Comparison of ENCODE assay signal across 11 mouse cellular contexts in genomic region chr17:46595336-46595735, GRCm38 (mm10). TPM values are rescaled to one million over a fixed set of nuclear protein-coding genes. Genes with fewer than 3 reads are reported as not detected.
A peak's percentile ranks its signal among the peaks of the same experiment; 100 is the strongest.
DNase-seq lines count a peak whose midpoint lies in the region; ATAC-seq lines count a peak whose summit lies in the region.
"Had no signal": no experiment of that assay in that cellular context is flagged by ENCODE, and none has a peak within 500 bp of the region (broad histone marks: within the 10 kb centered on the region; RNA-seq: fewer than 3 reads in every experiment).

No protein-coding gene starts in this region.

- peaks cover 6% of the 10 kb centered on the region for H3K36me3 ChIP-seq in hindbrain, embryonic 13.5 days
- 0 out of 2 replicates have a peak, but pooled peaks cover 4% of the 10 kb centered on the region for H3K36me3 ChIP-seq in hindbrain, embryonic 16.5 days (ENCODE audit: control insufficient read depth, insufficient read depth, low read length)
- peaks cover 53% of the 10 kb centered on the region for H3K36me3 ChIP-seq in limb, embryonic 10.5 days

- no peak for ATAC-seq in hindbrain, embryonic 13.5 days (ENCODE audit: low FRiP score)
- no peak; the same call in 1 of the 2 replicates for ATAC-seq in hindbrain, embryonic 16.5 days

- no peak overlapping the region for H3K9ac ChIP-seq in hindbrain, embryonic 13.5 days
- no peak overlapping the region for H3K9ac ChIP-seq in hindbrain, embryonic 16.5 days (ENCODE audit: low read depth, low read length)

- H3K4me1 ChIP-seq in hindbrain, embryonic 13.5 days (replicated peaks): peaks cover 17% of the 10 kb centered on the region
- peaks cover 4% of the 10 kb centered on the region for H3K4me1 ChIP-seq in hindbrain, embryonic 16.5 days (ENCODE audit: control insufficient read depth, insufficient read depth, low read depth, low read length)
- peaks cover 15% of the 10 kb centered on the region for H3K4me1 ChIP-seq in limb, embryonic 10.5 days

- no peak overlapping the region for H3K4me2 ChIP-seq in hindbrain, embryonic 13.5 days
- no peak overlapping the region for H3K4me2 ChIP-seq in hindbrain, embryonic 16.5 days (ENCODE audit: low read length)

- H3K27me3 ChIP-seq in hindbrain, embryonic 13.5 days: no peaks in the 10 kb centered on the region
- H3K27me3 ChIP-seq in hindbrain, embryonic 16.5 days (replicated peaks; ENCODE audit: control insufficient read depth, insufficient read depth, low read length): no peaks in the 10 kb centered on the region
- no peaks in the 10 kb centered on the region for H3K27me3 ChIP-seq in limb, embryonic 10.5 days (ENCODE audit: low read depth, poor library complexity, severe bottlenecking)

- H3K27ac ChIP-seq in hindbrain, embryonic 13.5 days: peak overlapping the region; percentile 58; the same call in 1 of the 2 replicates
- H3K27ac ChIP-seq in hindbrain, embryonic 16.5 days (ENCODE audit: low read depth, low read length): no peak overlapping the region
- peak overlapping the region; percentile 70 for H3K27ac ChIP-seq in limb, embryonic 10.5 days

- H3K4me3 ChIP-seq in hindbrain, embryonic 13.5 days: no peak overlapping the region
- no peak overlapping the region for H3K4me3 ChIP-seq in hindbrain, embryonic 16.5 days (ENCODE audit: low read length)
- 0 out of 2 replicates have a peak overlapping the region, but pooled peaks have one; percentile 0 for H3K4me3 ChIP-seq in limb, embryonic 10.5 days

- 79% methylated on average over 6 of the region's 6 CpGs for WGBS in hindbrain, embryonic 13.5 days
- 78% methylated on average over 6 of the region's 6 CpGs for WGBS in hindbrain, embryonic 16.5 days
- WGBS in limb, embryonic 10.5 days: 83% methylated on average over 6 of the region's 6 CpGs

- DNase-seq in right cerebral cortex, adult 2 months (ENCODE audit: low spot score in 2 of 2): peak; percentile 26 to 36
- no peak for DNase-seq in right cerebral cortex, postnatal 25 days
- DNase-seq in limb, embryonic 10.5 days (ENCODE audit: low spot score): no peak
- DNase-seq in telencephalon, adult 2 months (ENCODE audit: low read depth, low spot score): peak; percentile 38
- no peak for DNase-seq in ovary, postnatal 36 days (ENCODE audit: low spot score)
- DNase-seq in B cell, adult 2 months: no peak
- DNase-seq: kidney, postnatal 36 days; liver; lung, postnatal 4 days had no signal

- H3K9me3 ChIP-seq in hindbrain, embryonic 13.5 days: no peaks in the 10 kb centered on the region
- H3K9me3 ChIP-seq in hindbrain, embryonic 16.5 days (ENCODE audit: control insufficient read depth, low read length): no peaks in the 10 kb centered on the region
- no peaks in the 10 kb centered on the region for H3K9me3 ChIP-seq in limb, embryonic 10.5 days (replicated peaks)

RNA-seq across cellular contexts. Expression of gene Ptk7, which starts 34.0 kb away (rescaled TPM):
- 39.9 and 40.7 TPM in 2 replicates for polyA plus RNA-seq in hindbrain, embryonic 13.5 days (2015; fragmentation: Nextera tagmentation; extraction: Ambion mirVana)
- 25.9 and 36.1 TPM in 2 replicates for polyA plus RNA-seq in hindbrain, embryonic 16.5 days (2015; fragmentation: Nextera tagmentation; extraction: Ambion mirVana)
- polyA plus RNA-seq in limb, embryonic 10.5 days (2016; fragmentation: Nextera tagmentation; extraction: Ambion mirVana): 102 and 142 TPM in 2 replicates

RNA-seq across cellular contexts. Expression of gene Srf, which starts 39.4 kb away (rescaled TPM):
- 4.6 and 4.8 TPM in 2 replicates for polyA plus RNA-seq in hindbrain, embryonic 13.5 days (2015; fragmentation: Nextera tagmentation; extraction: Ambion mirVana)
- 3.5 and 3.6 TPM in 2 replicates for polyA plus RNA-seq in hindbrain, embryonic 16.5 days (2015; fragmentation: Nextera tagmentation; extraction: Ambion mirVana)
- polyA plus RNA-seq in limb, embryonic 10.5 days (2016; fragmentation: Nextera tagmentation; extraction: Ambion mirVana): 8.3 and 9.0 TPM in 2 replicates

RNA-seq across cellular contexts. Expression of gene Cul9, which starts 49.1 kb away (rescaled TPM):
- polyA plus RNA-seq in hindbrain, embryonic 13.5 days (2015; fragmentation: Nextera tagmentation; extraction: Ambion mirVana): 17.1 and 21.6 TPM in 2 replicates
- 19.7 and 25.1 TPM in 2 replicates for polyA plus RNA-seq in hindbrain, embryonic 16.5 days (2015; fragmentation: Nextera tagmentation; extraction: Ambion mirVana)
- polyA plus RNA-seq in limb, embryonic 10.5 days (2016; fragmentation: Nextera tagmentation; extraction: Ambion mirVana): 2.4 and 5.6 TPM in 2 replicates

RNA-seq across cellular contexts. Expression of gene Klc4, which starts 50.5 kb away (rescaled TPM):
- polyA plus RNA-seq in hindbrain, embryonic 13.5 days (2015; fragmentation: Nextera tagmentation; extraction: Ambion mirVana): 45.1 and 45.9 TPM in 2 replicates
- polyA plus RNA-seq in hindbrain, embryonic 16.5 days (2015; fragmentation: Nextera tagmentation; extraction: Ambion mirVana): 32.3 and 34.1 TPM in 2 replicates
- polyA plus RNA-seq in limb, embryonic 10.5 days (2016; fragmentation: Nextera tagmentation; extraction: Ambion mirVana): 23.6 and 28.8 TPM in 2 replicates

RNA-seq across cellular contexts. Expression of gene Mrpl2, which starts 50.7 kb away (rescaled TPM):
- polyA plus RNA-seq in hindbrain, embryonic 13.5 days (2015; fragmentation: Nextera tagmentation; extraction: Ambion mirVana): 73.5 and 75.6 TPM in 2 replicates
- 64.5 and 73.7 TPM in 2 replicates for polyA plus RNA-seq in hindbrain, embryonic 16.5 days (2015; fragmentation: Nextera tagmentation; extraction: Ambion mirVana)
- 140 and 144 TPM in 2 replicates for polyA plus RNA-seq in limb, embryonic 10.5 days (2016; fragmentation: Nextera tagmentation; extraction: Ambion mirVana)

Comparison
In these comparisons a context has a peak if more than half of its experiments do, and no peak if none do; other contexts are left out.
1. DNase-seq: peak in right cerebral cortex, adult 2 months (2 of 2) and telencephalon, adult 2 months (single experiment); none in right cerebral cortex, postnatal 25 days (single experiment), limb, embryonic 10.5 days (single experiment), ovary, postnatal 36 days (single experiment) and B cell, adult 2 months (0 of 2).